Mouse (Mus musculus) natural killer cell, adult 2 months (primary cell): ENCODE measurements around the gene Zfp750.

Experiments
- DNase-seq, 2 experiments: peaks; one replicate each; pipeline ENCODE4 v3.0.0; 2022; ENCODE audit warnings: low spot score in 2 of 2

Zfp750 gene

GRCm38 (mm10) chr11:121542471-121542870 lies 23.3 kb upstream of the Zfp750 start:
- no peak for DNase-seq

GRCm38 (mm10) chr11:121536528-121536927 lies 17.4 kb upstream of the Zfp750 start:
- DNase-seq = no peak

- no peak for DNase-seq
Measured at GRCm38 (mm10) chr11:121529747-121530146, 10.6 kb upstream of the Zfp750 start.

GRCm38 (mm10) chr11:121524191-121524590 lies 5.1 kb upstream of the Zfp750 start:
- no peak for DNase-seq

GRCm38 (mm10) chr11:121522156-121522762 lies 3.1 kb upstream of the Zfp750 start:
- DNase-seq = no peak

- no peak for DNase-seq
Measured at GRCm38 (mm10) chr11:121520761-121521160, 1.6 kb upstream of the Zfp750 start.

- no peak for DNase-seq
Measured at GRCm38 (mm10) chr11:121519703-121520102, 570 bp upstream of the Zfp750 start.

GRCm38 (mm10) chr11:121517687-121518465 lies 1.3 kb downstream of the Zfp750 start:
- no peak for DNase-seq

GRCm38 (mm10) chr11:121516906-121517305 lies 2.2 kb downstream of the Zfp750 start:
- DNase-seq = no peak

- no peak for DNase-seq
Measured at GRCm38 (mm10) chr11:121515996-121516395, 3.1 kb downstream of the Zfp750 start.

GRCm38 (mm10) chr11:121512896-121513572 lies 6.1 kb downstream of the Zfp750 start:
- no peak for DNase-seq

- no peak for DNase-seq
Measured at GRCm38 (mm10) chr11:121510512-121511246, 8.5 kb downstream of the Zfp750 start.

GRCm38 (mm10) chr11:121508478-121508877 lies 10.7 kb downstream of the Zfp750 start:
- no peak for DNase-seq

- DNase-seq = no peak
Measured at GRCm38 (mm10) chr11:121502000-121502860, 16.9 kb downstream of the Zfp750 start.

GRCm38 (mm10) chr11:121501525-121501924 lies 17.6 kb downstream of the Zfp750 start:
- no peak for DNase-seq

GRCm38 (mm10) chr11:121500595-121500994 lies 18.5 kb downstream of the Zfp750 start:
- DNase-seq = no peak

GRCm38 (mm10) chr11:121490651-121491050 lies 28.5 kb downstream of the Zfp750 start:
- no peak for DNase-seq

- peak in 1 of 2 experiments; percentile 6 for DNase-seq
Measured at GRCm38 (mm10) chr11:121485882-121486281, 33.3 kb downstream of the Zfp750 start.

- no peak for DNase-seq
Measured at GRCm38 (mm10) chr11:121481129-121481528, 38.0 kb downstream of the Zfp750 start.

- DNase-seq = no peak
Measured at GRCm38 (mm10) chr11:121479476-121480203, 39.5 kb downstream of the Zfp750 start.
